Mouse (Mus musculus) embryonic stem cell, embryonic (primary cell): Measurements from ENCODE around the gene Adgrf1.
"Not testable (repeated sequence)": the region's sequence is repeated elsewhere in the genome, so short reads cannot be mapped to it uniquely, and the experiment has no call there.

Experiments
- CTCF ChIA-PET, 4 experiments: fragments of 300-600 bp in 2 of 4; fragments of 350-600 bp in 2 of 4; sonication (Branson Sonifier 250); formaldehyde crosslinking; loops; one replicate each; lab custom pipeline; 2022; ENCODE audit warnings: inconsistent platforms in 2 of 4; lab: Charles Lee
- POLR2A ChIA-PET, 4 experiments: fragments of 300-600 bp in 2 of 4; fragments of 350-600 bp in 2 of 4; sonication (Branson Sonifier 250); formaldehyde crosslinking; loops; one replicate each; lab custom pipeline; 2022; ENCODE audit warnings: antibody characterized with exemption in 4 of 4, inconsistent platforms in 1 of 4; lab: Charles Lee

Gene Adgrf1

GRCm38 (mm10) chr17:43329216-43329615 is 59.1 kb downstream of the Adgrf1 start:
- CTCF ChIA-PET: interaction anchor here in 1 of 4 experiments (0.7 kb wide), 1 partner anchor 789 kb away, joined by 3 read pairs; no protein-coding TSS in a partner anchor
- POLR2A ChIA-PET: no interaction called here

GRCm38 (mm10) chr17:43329761-43330183 is 59.6 kb downstream of the Adgrf1 start:
- CTCF ChIA-PET: interaction anchor here in 1 of 4 experiments (1.2 kb wide), 1 partner anchor 131 kb away, joined by 3 read pairs; no protein-coding TSS in a partner anchor
- POLR2A ChIA-PET: no interaction called here

DNA sequence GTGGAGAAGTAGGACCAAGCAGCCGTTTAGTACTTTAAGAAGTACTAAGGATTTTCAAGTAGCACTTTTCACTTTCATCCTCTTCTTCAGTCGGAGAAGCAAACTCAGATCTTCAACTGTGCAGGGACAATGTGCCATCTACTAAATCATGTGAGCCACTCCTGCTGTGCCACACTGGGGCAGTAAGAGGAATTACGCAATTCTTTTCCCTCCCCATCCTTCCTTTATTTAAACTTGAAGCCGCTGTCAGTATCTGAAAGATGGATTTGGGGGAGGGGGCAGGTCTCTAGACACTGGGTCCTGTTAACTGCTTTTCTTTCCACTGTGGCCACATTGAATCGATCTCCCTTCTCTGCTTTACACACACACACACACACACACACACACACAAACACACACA is 62.6 kb downstream of the Adgrf1 start:
- ChIA-PET CTCF (interaction anchor here in 2 of 4 experiments (0.6 to 0.7 kb wide), 2 partner anchors 17 to 368 kb away, joined by 3 to 6 read pairs; no protein-coding TSS in a partner anchor), POLR2A (no interaction called here)

DNA sequence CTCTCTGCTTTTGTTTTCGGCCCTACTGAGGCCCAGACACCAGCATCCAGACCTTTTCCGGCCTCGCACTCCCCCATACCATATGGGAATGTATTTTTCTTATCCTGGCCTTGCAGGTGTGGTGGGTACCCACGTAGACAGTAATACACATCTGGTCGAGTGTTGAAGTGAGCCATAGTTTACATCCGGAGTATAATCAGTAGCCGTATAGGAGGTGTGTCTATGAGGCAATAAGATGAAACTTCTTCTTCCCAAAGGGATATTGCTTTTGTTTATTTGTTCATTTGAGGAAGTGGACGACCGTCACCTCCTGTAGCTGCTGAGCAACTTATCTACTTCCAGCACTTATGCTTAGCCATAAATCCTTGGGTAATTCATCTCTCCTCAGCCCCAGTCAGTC is 63.9 kb downstream of the Adgrf1 start:
- ChIA-PET POLR2A (no interaction called here), CTCF (interaction anchor here in 1 of 4 experiments (0.9 kb wide), 1 partner anchor 322 kb away, joined by 3 read pairs; no protein-coding TSS in a partner anchor)

DNA sequence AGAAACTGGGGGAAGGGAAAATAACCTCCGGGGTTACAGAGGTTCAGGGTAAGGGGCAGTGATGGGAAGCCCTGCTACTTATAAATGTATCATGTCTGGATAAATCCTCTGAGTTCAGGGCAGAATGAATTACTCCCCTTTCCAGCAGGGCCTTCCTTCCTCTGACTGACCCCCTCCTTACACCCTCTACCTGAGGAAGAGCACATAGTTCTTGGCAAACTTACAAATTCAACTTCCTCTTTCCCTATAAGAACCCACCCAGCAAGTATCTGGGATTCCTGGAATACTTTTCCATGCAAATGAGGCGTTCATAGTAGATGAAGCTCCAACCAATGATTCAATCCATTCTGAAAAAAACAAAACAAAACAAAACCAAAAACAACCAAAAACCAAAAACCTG is 67.5 kb downstream of the Adgrf1 start:
- ChIA-PET POLR2A (interaction anchor here in 1 of 4 experiments (0.9 kb wide), 1 partner anchor 11 kb away, joined by 3 read pairs; no protein-coding TSS in a partner anchor), CTCF (no interaction called here)

DNA sequence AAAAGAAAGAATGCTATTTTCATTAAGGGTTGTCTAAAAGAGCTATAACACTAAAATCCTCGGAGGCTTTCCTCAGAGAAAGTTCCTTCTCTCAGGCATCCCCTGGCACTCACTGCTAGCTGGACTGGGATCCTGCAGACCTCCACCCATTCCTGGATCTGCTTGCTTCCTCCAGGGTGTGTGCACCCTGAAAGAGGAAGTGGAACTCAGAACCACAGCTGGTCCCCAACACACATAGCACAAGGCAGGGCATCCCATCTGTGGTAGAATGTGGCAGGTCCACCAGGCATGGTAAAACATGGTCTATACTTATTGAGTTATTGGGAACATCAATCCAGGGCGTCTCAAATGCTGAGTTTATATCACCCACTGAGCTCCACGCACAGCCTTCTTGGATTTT is 68.2 kb downstream of the Adgrf1 start:
- ChIA-PET CTCF (interaction anchor here in 1 of 4 experiments (0.9 kb wide), 1 partner anchor 11 kb away, joined by 3 read pairs; no protein-coding TSS in a partner anchor), POLR2A (interaction anchor here in 1 of 4 experiments (0.9 kb wide), 1 partner anchor 12 kb away, joined by 3 read pairs; no protein-coding TSS in a partner anchor)

DNA sequence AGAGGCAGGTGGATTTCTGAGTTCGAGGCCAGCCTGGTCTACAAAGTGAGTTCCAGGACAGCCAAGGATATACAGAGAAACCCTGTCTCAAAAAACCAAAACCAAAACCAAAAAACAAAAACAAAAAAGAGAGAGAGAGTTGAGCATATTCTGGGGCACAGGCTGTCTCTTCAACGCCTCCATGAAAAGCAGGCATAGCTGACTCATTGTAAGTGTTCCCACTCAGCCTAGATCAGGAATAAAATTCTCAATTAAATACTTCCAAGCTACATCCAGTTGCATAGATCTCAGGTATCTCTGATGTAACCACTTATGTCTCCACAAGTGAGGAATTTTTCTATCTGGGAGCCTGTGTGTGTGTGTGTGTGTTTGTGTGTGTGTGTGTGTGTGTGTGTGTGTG is 76.4 kb downstream of the Adgrf1 start:
- POLR2A ChIA-PET, CTCF ChIA-PET: not testable (repeated sequence)

- ChIA-PET POLR2A (no interaction called here), CTCF (no interaction called here)
Measured at GRCm38 (mm10) chr17:43357902-43358539, 87.9 kb downstream of the Adgrf1 start.

DNA sequence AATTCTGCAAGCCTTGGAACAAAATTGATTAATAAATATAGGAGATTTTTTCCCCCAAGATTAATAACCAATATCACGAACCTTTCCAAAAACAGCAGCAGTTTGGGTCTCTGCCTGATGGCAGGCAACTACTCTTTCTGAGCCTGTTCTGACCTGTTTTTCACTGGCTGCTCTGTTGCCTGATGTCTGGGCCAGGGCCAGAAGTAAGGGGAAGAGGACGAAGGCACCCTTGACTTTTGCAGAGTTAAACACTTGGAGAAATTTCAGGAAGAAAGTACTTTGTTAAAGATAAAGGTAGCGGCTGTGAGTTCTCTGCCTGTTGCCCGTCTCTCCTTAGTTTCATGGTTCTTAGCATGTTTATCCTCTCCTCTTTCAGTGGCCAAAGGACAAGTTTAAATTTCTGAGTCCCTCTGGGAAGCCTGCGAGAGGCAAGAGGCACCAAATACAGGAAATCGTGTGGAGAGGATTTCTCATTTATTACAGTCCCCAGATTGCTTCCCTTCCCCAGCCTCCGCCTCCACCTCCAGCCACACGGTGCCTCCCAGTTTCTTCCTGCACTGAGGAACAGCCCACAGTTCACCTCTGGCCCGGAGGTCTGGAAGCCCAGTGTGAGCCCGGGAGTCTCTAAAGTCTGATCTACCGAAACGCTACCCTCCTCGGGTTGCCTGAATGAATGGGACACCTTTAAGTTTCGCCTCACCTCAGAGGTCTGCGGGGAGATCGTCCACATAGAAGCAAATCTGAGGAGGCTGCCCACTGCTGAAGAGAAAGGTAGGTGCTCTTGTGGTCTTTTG is 89.9 kb downstream of the Adgrf1 start, which contains the start of gene Adgrf5:
Gene Adgrf5, plus strand, starts transcription at position 626 of the 794 bp plus-strand sequence.
- ChIA-PET POLR2A (no interaction called here), CTCF (no interaction called here)

GRCm38 (mm10) chr17:43361021-43361420 is 90.9 kb downstream of the Adgrf1 start:
- POLR2A ChIA-PET: no interaction called here
- CTCF ChIA-PET: no interaction called here

DNA sequence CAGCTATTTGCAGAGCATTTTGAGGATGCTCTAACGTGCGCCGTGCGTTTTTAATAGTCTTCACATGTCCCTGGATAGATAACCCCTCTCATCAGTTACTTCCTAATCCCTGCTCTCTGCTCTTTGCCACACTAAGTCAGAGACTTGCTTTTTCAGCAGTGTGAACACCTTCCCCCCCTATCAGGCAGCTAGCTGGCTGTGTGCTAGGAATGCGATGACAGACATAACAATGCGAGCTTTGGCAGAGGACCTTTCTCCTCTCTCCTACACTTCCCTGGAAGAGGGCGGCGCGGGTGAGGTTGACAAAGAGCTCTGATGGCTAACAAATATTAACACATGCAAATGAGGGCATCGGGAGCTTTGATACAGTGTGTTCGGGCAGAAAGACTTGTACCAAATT is 92.2 kb downstream of the Adgrf1 start:
- ChIA-PET POLR2A (interaction anchor here in 1 of 4 experiments (1.0 kb wide), 1 partner anchor 9 kb away, joined by 3 read pairs; no protein-coding TSS in a partner anchor), CTCF (interaction anchor here in 1 of 4 experiments (1.0 kb wide), 1 partner anchor 95 kb away, joined by 3 read pairs; no protein-coding TSS in a partner anchor)

GRCm38 (mm10) chr17:43362881-43363280 is 92.8 kb downstream of the Adgrf1 start:
- CTCF ChIA-PET: interaction anchor here in 1 of 4 experiments (1.0 kb wide), 1 partner anchor 96 kb away, joined by 3 read pairs; no protein-coding TSS in a partner anchor
- POLR2A ChIA-PET: interaction anchor here in 1 of 4 experiments (1.0 kb wide), 1 partner anchor 9 kb away, joined by 3 read pairs; no protein-coding TSS in a partner anchor

GRCm38 (mm10) chr17:43363921-43364320 is 93.8 kb downstream of the Adgrf1 start:
- CTCF ChIA-PET: interaction anchor here in 1 of 4 experiments (1.2 to 1.4 kb wide), 2 partner anchors 9 to 97 kb away, joined by 5 read pairs; no protein-coding TSS in a partner anchor
- POLR2A ChIA-PET: interaction anchor here in 2 of 4 experiments (0.6 to 1.4 kb wide), 4 partner anchors 10 to 284 kb away, joined by 3 to 4 read pairs (median 4); no protein-coding TSS in a partner anchor

DNA sequence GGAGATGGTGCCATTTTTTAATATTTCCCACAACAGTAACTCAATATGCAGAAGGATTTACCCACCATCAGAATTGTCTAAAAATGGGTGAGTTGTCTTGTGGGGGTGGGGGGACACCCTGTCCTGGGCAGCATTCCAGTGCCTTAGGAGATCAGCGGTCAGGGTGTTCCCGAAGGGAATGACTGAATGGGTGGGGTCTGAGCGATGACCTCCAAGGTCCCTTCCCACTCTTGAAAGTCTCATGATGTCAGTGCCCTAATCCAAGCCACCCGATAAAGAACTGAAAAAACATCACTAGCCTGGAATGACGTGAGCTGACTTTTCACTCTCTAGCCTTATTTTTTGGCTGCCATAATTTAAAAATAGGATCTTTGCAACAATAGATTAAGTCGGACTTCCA is 95.2 kb downstream of the Adgrf1 start:
- CTCF ChIA-PET: interaction anchor here in 1 of 4 experiments (1.4 kb wide), 1 partner anchor 98 kb away, joined by 5 read pairs; no protein-coding TSS in a partner anchor
- POLR2A ChIA-PET: interaction anchor here in 1 of 4 experiments (1.4 kb wide), 1 partner anchor 27 kb away, joined by 3 read pairs; no protein-coding TSS in a partner anchor

- CTCF ChIA-PET: no interaction called here
- POLR2A ChIA-PET: no interaction called here
Measured at GRCm38 (mm10) chr17:43366486-43366885, 96.4 kb downstream of the Adgrf1 start.

DNA sequence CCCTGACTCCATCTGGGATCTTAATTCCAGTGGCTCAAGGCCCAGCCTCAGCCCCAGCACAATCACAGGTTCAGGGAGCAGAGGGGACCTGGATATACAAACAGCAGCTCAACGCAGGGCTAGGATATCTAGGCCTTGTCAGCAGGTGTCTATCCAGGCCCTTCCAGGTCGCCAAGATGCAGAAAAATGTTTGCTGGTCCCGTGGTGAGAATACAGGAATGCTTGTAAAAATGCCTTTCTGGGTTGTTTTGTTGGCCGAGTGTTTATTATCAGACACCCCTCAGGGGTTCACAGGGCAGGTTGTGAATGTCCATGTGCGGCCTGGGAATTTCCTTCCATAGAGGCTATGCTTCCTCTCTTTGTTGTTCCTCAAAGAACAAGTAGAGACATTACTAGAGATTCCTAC is 98.0 kb downstream of the Adgrf1 start:
- ChIA-PET POLR2A (no interaction called here), CTCF (no interaction called here)

DNA sequence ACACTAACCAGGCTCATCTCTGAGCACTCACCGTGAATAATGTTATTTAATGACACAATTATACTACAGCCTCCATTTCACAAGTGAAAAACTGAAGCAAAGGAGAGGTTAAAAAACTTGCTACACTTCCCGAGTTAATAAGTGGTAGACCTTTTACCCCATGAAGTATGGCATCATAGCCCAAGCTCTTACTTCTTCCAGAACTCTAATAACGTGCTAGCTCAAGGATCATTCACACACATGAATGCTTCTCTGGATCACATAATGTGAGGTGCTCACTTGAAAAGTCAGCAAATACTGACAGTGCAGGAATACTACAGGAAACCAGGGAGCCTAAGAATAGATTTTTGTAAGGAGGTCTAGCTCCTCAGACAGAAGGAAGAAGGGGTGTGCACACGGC is 102.5 kb downstream of the Adgrf1 start:
- POLR2A ChIA-PET: interaction anchor here in 1 of 4 experiments (0.5 kb wide), 1 partner anchor 8 kb away, joined by 3 read pairs; no protein-coding TSS in a partner anchor
- CTCF ChIA-PET: no interaction called here

DNA sequence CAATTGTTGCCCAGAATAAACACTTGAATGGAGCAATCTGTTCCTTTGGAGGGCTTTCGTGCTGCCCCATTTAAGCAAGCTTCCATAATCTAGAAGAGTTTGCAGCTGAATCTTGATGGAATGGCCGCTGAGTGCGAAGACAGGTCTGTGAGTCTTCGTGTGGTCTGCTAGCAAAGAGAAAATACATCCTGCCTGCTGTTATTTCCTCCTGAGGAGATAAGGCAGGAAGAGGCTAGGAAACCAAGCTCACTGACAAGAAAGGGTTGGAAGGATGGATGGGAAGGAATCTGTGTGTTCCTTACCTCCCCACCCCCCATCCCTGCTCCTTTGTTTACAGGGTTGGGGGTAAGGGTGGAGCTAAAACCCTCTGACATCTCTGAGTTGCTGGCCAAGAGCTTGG is 103.9 kb downstream of the Adgrf1 start:
- POLR2A ChIA-PET: no interaction called here

More for the DNA sequence above, 103.9 kb downstream of the Adgrf1 start:
- CTCF ChIA-PET: interaction anchor here in 2 of 4 experiments (0.5 to 1.0 kb wide), 3 partner anchors 39 to 107 kb away, joined by 3 to 5 read pairs (median 3); no protein-coding TSS in a partner anchor
